Mouse (Mus musculus): ENCODE measurements around the gene Large2. TPM values are rescaled to one million over a fixed set of nuclear protein-coding genes. Genes with fewer than 3 reads are reported as not detected.
A peak's percentile ranks its signal among the peaks of the same experiment; 100 is the strongest.

Large2 gene
- total RNA-seq, 4 experiments from 2014 or later, result 0.75 TPM; not detected in 3

GRCm38 (mm10) chr2:92390206-92390930 is 15.7 kb upstream of the Large2 start:
- no peak for DNase-seq (ENCODE audit: low spot score)

GRCm38 (mm10) chr2:92389645-92390044 is 15.0 kb upstream of the Large2 start:
- DNase-seq (ENCODE audit: low spot score), result no peak

GRCm38 (mm10) chr2:92388891-92389641 is 14.4 kb upstream of the Large2 start:
- DNase-seq (ENCODE audit: low spot score), result peak; percentile 82

GRCm38 (mm10) chr2:92388081-92388517 is 13.4 kb upstream of the Large2 start:
- no peak for DNase-seq (ENCODE audit: low spot score)

- DNase-seq (ENCODE audit: low spot score), result no peak
Measured at GRCm38 (mm10) chr2:92387646-92388045, 13.0 kb upstream of the Large2 start.

- no peak for DNase-seq (ENCODE audit: low spot score)
Measured at GRCm38 (mm10) chr2:92386821-92387570, 12.3 kb upstream of the Large2 start.

GRCm38 (mm10) chr2:92385113-92386051 is 10.7 kb upstream of the Large2 start:
- no peak for DNase-seq (ENCODE audit: low spot score)

- DNase-seq (ENCODE audit: low spot score), result no peak
Measured at GRCm38 (mm10) chr2:92384101-92384500, 9.4 kb upstream of the Large2 start.

- no peak for DNase-seq (ENCODE audit: low spot score)
Measured at GRCm38 (mm10) chr2:92382759-92383158, 8.1 kb upstream of the Large2 start.

- DNase-seq (ENCODE audit: low spot score), result no peak
Measured at GRCm38 (mm10) chr2:92381901-92382588, 7.4 kb upstream of the Large2 start, which contains the start of gene 1700029I15Rik. 1700029I15Rik (plus strand) TSS chr2:92382538.

- no peak for DNase-seq (ENCODE audit: low spot score)
Measured at GRCm38 (mm10) chr2:92381161-92381560, 6.5 kb upstream of the Large2 start.

- DNase-seq (ENCODE audit: low spot score), result no peak
Measured at GRCm38 (mm10) chr2:92380495-92381050, 5.9 kb upstream of the Large2 start.

- no peak for DNase-seq (ENCODE audit: low spot score)
Measured at GRCm38 (mm10) chr2:92379783-92380494, 5.3 kb upstream of the Large2 start.

GRCm38 (mm10) chr2:92377320-92377719 is 2.7 kb upstream of the Large2 start:
- no peak for DNase-seq (ENCODE audit: low spot score)

GRCm38 (mm10) chr2:92376300-92376699 is 1.6 kb upstream of the Large2 start:
- DNase-seq (ENCODE audit: low spot score), result no peak

GRCm38 (mm10) chr2:92375788-92376187 is 1.1 kb upstream of the Large2 start:
- DNase-seq (ENCODE audit: low spot score), result no peak

- peak; percentile 97 for DNase-seq (ENCODE audit: low spot score)
Measured at GRCm38 (mm10) chr2:92375099-92375623, 492 bp upstream of the Large2 start.

GRCm38 (mm10) chr2:92373437-92373813 is 1.2 kb downstream of the Large2 start:
- no peak for DNase-seq (ENCODE audit: low spot score)

- DNase-seq (ENCODE audit: low spot score), result peak; percentile 36
Measured at GRCm38 (mm10) chr2:92372767-92373436, 1.8 kb downstream of the Large2 start.
